Mouse (Mus musculus) kidney, postnatal 14 days (tissue): ENCODE data around the gene Pgrmc1.
A peak's percentile ranks its signal among the peaks of the same experiment; 100 is the strongest.
"Not testable (repeated sequence)": the region's sequence is repeated elsewhere in the genome, so short reads cannot be mapped to it uniquely, and the experiment has no call there.

Source experiments
- DNase-seq: peaks from one replicate; pipeline ENCODE4 v3.0.0; 2022; ENCODE audit warnings: mixed read lengths

Gene Pgrmc1

DNA sequence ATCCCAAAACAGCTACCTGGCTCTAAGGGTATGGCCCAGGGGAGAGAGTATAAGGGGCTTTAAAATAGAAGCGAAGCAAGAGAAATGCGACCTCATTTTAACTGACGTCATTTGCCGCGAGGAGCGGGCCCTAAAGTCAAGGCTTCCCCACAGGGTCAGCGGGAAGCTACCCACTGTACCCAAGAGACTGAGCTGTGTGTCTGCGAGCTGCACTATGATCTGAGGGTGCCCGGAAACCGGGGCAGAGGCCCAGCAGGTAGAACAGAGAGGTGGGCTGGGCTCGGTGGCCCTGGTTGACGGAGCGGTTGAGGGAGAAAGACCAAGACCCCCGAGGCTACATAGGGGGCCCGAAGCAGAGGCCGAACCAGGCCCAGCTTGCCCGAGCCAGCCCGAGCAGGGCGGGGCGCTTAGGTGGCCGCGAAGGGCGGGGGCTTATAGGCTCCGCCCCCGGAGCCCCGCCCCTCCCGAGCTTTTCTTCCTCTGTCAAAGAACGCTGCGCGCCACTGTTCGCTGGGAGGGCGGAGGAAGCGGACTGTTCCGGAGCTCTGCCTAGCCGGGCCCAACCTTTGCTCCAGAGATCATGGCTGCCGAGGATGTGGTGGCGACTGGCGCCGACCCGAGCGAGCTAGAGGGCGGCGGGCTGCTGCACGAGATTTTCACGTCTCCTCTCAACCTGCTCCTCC is at the start of gene Pgrmc1:
Gene Pgrmc1 (plus strand): TSS at position 500 of the 683 bp plus-strand sequence.
- peak; percentile 89 for DNase-seq

DNA sequence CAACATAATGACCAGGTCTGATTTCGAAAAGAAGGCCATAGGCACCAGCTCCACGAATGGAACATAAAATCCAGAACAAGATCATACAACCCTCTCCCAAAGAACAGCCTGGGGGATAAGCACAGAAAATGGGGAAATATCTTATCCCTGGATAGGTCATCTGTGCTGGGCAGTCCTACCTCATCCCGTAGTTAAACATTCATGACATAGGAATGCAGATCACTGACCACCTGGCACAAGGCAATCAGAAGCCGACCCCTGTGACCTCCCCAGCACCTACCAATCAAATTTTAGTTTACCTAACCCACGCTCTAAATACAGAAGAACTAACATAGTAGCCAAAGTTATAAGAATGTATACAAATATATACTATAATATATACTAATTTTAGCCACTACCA is 49.2 kb upstream of the Pgrmc1 start:
- no peak for DNase-seq

DNA sequence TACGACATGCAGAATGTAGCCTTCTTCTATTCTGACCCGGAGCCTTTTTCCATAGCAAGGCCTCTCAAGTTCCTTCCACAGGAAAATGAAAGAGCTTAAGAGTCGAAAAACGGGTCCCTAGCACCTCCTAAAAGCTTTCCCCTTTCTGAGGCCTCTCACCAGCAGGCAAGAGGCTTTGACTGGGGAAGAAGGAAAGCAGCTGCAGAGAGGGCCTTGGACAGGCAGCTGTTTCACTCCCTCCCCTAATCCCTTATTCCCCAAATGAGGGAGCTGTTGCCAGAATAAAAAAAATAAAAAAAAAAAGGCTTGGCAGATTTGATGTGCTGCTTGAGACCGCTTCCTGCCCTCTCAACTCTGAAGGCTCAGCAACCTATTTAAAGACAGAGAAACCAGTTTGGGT is 47.1 kb upstream of the Pgrmc1 start:
- DNase-seq, result peak; percentile 34

DNA sequence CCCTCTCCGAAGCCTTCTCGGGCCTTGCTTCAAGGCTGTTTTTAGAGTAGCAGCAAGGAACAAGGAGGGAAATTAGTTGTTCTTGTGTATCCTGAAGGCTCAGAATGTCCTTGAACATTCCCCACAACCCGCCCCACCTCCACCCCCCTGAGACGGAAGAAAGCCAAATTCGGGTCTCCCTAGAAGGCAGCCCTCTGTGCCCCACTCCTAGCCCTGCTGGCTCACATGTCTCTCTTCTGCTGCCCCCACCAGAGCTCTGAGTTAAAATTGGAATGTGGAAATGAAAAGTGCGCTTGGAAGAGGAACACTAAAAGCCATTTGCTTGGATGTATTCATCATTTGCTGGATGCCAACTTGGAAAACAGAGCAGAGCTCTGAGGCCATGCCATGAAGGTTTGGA is 46.7 kb upstream of the Pgrmc1 start:
- no peak for DNase-seq

DNA sequence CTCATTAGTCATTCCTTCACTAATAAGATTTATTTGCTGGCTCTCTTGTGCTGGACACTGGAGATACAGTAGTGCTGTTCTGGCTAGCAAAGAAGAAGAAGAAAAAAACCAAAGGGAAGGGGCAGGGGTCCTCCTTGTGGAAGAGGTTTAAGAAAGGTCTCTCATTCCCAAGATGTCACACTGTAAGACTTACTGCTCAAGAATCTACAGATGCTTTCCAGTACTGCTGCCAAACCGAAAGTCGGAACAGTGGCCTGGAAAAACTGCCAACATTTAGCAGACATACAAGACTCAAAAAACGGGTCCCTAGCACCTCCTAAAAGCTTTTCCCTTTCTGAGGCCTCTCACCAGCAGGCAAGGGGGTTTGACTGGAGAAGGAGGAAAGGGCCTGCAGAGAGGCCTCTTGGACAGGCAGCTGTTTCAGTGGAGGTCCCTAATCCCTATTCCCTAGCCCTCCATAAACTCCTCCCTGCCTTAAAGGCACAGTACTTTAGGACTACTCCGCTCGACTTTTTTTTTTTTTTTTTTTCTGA is 45.9 kb upstream of the Pgrmc1 start:
- DNase-seq, result peak; percentile 53

DNA sequence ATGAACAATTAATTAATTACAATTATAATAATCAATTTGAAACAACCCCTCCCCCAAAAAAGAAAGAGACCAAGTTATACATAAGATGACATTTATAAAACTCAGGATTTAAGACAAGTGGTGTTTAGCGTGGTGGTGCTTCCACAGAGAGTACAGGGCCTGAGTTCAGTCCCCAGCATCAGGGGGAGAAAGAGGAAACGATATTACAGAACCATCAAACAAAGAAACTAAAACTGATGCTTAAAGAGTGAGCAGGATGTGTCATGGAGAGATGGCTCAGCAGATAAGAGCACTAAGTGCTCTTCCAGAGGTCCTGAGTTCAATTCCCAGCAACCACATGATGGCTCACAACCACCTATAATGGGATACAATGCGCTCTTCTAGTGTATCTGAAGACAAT is 45.3 kb upstream of the Pgrmc1 start:
- no peak for DNase-seq

DNA sequence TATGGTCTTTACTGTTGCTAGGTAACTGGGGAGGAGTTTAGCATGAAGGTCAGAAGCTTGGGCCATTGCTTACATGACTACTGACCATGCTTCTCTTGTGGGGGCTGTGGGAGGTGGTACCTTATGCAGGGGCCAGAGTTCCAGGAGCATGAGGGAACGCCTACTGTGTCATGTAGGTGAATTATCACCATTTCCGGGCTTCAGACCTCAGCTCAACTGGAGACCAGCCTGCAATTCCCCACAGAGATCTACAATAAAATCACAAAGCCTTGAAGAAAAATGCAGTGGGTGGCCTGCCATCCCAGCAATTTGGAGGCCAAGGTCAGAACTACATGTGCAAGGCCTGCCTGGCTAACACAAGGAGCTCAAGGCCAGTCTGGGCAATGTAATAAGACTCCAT is 42.8 kb upstream of the Pgrmc1 start:
- DNase-seq, result not testable (repeated sequence)

DNA sequence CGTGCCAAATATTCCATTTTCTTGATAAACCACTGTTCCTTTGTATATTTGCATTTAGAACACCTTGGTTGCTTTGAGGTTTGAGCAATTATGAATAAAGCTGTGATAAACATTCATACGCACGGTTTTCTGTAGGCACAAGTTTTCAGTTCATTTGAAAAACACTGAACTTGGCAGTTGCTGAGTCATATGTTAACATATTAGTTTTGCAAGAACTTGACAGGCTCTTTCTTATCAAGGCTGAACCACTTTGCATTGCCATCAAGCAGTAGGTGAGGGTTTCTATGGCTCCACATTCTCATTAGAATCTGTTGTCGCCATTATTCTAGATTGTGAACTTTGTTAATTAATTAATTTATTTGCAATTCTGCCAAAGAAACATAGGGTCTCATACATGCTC is 37.8 kb upstream of the Pgrmc1 start:
- DNase-seq, result no peak

DNA sequence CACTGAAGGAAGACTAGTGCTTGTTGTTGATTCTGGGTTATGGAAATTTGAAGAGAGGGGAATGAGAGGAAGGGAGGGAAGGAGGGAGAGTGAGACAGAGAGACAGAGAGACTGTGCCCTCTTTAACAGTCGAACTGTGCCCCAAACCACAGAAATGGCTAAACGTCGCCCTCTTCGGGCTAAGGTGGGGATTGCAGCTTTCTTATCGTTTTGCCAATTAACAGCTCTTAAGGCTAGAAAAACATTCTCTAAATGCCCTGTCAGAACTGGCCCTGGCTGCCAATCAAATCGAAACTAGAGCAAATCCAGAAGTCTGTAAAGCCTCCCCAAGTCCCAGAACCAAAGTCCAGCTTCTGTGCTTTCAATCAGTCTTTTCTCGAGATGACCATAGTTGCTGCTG is 36.4 kb upstream of the Pgrmc1 start:
- DNase-seq, result peak; percentile 71

DNA sequence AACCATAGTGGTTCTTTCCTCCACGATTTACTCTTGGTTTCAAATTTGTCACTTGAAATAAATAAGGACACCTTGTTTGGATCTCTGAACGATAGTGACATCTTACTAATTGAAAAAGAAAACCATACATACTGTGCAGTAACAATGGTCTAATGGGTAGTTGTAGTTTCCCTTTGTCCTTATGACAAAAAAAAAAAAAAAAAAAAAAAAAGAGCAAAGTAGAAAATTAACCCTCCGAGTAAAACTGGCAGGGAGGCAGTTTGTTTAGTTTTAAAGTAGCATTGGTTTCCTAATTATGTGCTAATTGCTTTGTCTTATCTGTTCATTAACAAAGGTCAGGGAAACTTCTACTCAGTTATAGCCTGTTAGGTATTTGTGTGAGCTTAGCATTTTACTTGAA is 35.9 kb upstream of the Pgrmc1 start:
- DNase-seq, result no peak

DNA sequence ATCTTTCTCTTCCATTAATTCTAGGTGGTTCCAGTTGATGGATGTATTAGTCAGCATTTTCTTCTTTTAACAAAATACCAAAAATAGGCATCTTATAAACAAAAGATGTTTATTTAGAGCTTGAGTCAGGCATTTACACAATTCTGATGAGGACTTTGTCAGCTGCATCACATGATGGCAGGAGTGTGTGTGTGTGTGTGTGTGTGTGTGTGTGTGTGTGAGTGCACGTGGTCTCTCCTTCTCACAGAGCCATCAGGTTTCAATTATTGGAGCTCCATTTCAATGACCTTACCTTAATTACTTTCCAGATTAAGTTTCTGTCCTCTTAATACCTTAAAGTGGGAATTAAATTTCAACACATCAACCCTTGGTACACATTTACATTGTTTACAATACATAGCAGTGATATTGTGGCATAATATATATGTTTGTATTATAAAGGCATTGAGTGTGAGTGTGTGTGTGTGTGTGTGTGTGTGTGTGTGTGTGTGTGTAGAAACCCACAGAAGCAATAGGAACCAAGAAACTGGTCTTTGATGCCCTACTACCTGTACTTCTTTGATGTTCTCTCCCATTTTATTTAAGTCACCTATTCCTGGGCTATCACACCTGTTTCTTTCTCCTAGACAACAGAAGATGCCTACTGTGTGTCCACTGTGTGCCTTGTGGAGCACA is 11.2 kb upstream of the Pgrmc1 start:
- no peak for DNase-seq

DNA sequence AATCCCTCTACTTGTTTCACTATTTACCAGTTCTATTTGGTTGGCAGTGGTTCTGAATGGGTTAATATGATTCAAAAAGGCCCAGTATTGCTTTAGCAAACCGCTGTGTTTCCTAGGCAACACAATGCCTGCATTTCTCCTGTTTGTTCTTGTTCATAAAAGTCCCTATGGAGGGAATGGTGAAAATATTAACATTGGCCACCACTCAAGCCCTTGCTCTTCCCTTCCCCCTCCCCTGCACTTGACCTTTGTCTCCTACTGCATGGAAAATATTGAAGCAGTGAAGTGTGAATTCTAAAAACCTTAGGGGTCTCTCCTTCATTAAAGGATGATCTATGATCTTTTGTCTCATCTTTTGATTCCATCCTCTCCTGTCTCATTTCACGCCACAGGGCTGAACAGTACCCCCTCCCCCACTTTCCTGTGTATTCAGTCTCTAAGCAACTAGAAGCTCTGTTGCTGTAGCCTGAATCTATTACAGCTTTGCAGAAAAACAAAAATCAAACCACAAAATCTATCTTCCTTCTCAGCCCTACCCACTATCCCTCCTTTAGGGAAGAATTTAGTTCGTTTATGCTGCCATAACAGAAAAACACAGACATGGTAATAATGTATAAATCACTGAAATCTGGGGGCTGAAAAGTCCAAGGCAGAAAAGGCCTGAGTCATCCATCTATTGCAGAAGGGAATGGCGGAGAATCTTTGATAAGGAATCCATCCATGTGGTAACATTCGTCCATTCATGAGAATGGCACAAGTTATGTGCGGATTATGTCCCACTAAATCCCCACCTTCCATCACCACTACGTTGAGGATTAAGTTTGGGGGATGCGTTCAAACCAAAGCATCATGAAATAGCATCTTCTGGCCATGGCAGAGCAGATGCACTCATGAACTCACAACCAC is 10.4 kb upstream of the Pgrmc1 start:
- peak; percentile 7 for DNase-seq

DNA sequence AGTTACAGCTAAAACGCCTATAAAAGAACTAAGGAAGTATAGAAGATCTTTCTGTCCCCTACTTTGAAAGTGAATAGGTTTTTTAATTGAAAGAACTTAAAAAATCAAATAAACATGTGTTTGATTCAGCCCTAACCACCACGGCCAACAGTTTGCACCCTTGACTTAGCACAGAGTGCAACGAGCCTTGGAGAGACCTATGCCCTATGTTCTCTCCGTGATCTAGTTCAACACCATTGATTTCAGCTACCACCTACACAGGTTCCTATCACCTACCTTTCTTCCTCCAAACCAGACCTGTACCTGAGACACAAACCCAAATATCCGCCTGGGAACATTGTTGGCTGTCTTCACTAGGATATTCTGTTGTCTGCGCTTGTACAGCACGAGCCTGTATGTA is 7.7 kb upstream of the Pgrmc1 start:
- DNase-seq, result no peak

DNA sequence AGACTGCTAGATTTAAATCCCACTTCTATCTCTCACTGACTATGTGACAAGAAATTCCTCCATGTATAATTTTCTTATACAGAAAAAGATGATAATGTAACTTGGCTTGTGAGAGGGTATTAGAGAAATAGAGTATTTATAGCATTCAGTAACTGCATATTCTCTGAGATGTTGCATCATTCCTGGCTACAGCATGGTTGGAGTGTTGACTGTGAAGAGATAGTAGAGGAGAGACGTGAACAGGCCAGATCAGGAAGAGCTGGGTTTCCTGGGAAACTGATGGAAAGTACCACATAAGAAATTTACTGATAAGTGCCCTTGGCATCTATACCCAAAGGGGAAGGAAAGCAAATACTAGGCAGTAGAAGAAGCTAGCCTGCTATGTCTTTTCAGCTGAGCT is 6.9 kb upstream of the Pgrmc1 start:
- DNase-seq, result no peak

DNA sequence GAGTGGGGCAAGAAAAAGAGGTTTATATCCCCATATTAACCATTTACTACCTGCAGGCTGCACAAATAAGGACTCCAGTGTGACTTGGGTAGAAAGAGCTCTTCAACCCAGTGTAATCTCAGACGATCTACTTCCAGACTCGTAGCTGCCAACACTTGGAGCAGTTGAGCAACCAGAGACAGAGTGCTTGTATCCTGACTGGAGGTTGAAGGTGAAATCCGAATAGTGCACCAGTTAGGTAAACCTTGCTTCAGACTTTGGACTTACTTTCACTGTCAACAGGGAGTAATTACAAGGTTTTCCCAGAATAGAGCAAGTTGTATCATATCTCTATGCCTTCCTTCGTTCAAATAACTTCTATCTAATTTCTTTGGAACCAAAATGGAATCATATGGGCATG is 6.5 kb upstream of the Pgrmc1 start:
- DNase-seq, result no peak

DNA sequence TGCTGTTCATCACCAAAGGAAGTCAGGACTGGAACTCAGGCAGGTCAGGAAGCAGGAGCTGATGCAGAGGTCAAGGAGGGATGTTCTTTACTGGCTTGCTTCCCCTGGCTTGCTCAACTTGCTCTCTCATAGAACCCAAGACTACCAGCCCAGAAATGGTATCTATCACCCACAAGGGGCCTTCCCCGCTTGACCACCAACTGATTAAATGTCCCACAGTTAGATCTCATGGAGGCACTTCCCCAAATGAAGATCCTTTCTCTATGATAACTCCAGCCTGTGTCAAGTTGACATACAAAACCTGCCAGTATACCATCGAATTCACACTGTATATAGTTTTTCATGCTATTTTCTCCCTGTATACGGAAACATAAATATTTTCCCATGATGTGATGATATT is 2.8 kb upstream of the Pgrmc1 start:
- no peak for DNase-seq

DNA sequence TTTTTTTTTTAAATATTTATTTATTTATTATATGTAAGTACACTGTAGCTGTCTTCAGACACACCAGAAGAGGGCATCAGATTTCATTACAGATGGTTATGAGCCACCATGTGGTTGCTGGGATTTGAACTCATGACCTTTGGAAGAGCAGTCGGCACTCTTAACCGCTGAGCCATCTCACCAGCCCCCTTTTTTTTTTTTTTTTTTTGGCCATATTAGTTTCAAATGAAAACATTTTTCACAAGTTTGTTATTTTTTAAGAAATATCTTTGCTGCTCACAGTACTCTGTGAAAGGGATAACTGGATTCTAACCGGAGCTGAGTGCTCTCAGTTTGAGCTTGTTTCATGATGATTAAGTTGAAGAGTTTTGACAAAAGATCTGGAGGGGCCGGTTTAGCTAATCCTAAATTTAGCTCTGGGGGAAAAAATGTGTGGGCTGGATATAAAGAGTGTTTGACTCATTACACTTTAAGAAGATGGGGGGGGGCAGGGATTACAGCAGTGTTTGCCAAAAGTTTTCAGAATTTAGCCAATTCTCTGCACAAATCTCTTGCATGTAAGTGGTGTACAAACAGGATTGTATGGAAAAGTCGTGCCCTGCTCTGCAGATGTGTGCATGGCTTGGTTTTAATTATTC is 1.4 kb upstream of the Pgrmc1 start:
- not testable (repeated sequence) for DNase-seq

DNA sequence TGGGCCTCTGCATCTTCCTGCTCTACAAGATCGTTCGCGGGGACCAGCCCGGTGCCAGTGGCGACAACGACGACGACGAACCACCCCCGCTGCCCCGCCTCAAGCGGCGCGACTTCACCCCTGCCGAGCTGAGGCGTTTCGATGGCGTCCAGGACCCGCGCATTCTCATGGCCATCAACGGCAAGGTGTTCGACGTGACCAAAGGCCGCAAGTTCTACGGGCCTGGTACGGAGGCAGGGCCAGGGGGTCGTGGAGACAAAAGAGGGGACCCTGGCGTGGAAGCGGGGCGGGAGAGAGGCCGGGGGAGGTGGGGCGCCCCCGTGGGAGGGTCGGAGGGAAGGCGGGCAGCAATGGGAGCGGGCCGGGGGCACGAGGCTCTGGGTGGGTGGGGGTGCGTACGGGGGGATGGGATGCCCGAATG is 394 bp downstream of the Pgrmc1 start:
- DNase-seq, result no peak

DNA sequence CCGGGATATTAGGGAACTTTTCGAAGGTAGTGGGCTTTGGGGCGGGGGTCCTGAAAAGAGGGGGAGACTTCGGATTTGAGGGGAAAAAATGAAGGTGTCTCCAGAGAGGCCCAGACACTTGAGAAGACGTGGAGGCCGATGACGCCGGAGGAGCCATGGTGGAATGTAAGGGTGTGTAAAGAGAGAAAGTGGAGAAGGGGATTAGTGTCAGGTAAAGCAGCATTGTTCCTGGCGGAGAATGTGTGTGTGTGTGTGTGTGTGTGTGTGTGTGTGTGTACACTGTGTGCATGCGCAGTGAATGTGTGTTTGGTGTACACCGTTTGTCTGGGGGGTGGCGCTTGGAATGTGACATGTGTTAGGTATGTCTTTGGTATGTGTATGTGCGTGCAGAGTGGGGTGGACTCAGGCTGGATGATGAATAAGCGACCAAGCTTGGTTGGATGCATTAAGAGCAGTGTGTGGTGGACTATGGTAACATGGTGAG is 897 bp downstream of the Pgrmc1 start:
- peak; percentile 18 for DNase-seq

DNA sequence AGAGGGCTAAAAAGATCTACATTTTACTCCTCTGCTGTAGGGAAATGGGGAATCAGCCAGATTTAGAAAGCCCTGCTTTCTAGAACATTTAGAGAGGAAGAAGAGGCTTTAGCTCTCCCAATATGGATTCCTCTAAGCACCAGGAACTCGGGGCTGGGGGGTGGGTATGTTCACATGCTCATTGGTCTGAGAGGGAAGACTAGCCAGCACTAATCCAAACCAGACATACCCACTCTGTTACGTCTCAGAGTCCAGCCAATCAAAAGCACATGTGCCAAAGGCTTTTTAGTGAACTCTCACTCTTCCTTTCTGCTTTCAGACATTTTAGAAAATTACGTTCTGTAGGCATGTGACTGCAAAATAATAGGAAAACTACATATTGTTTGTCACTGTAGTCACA is 1.6 kb downstream of the Pgrmc1 start:
- no peak for DNase-seq

DNA sequence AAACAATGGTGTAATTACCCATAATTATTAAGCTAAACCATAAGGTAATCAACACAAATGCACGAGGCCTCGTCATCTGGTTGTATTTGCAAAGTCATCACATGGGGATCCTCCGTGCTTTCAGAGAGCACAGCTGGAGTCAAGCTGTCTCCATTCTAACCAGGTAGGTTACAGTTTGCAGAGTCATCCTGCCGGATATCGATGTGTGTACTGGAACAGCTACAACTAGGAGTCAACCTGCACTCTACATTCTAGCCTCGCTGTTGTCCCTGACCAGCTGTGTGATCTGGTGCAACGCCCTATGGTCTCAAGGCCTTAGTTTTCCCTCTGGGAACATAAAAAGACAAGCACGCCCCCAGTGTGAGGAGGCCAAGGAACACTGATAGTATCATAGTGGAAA is 2.1 kb downstream of the Pgrmc1 start:
- DNase-seq, result no peak

DNA sequence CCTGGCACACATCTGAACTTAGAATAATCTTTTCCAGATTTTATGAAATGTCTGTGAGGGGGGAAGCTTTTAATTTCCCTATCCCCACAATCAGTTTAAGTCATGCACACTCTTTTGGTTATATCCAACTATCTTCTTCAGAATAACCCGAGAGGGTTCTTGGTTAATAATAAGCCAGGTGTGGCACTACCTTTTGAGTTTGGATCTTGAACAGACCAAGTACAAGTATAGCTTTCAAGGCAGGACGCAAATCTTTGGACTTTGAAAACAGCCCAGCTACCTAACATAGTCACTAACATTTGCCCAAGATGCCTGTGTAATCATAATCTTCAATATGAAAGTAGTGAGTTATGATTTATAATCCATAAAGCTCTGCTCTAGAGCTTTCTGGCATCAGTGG is 4.9 kb downstream of the Pgrmc1 start:
- DNase-seq, result peak; percentile 12

DNA sequence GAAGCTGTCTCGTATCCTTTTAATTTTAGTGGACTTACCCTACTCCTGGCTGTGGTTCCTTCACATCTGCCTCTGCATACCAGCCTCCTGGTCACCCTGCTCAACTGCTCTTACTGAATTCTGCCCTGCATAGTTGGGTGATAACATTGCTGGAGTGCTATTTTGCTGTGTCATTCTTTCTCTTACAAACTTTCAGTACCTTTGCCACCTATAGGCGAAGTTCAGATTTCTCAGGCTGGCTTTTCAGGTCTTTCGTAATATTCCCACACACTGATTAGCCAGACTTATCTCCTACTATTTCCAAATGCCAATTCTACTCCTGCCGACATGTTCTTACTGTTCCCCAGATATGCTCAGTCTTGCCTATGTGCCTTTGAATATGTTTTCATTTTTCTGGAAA is 6.0 kb downstream of the Pgrmc1 start:
- DNase-seq, result no peak
